ENCODE assay signal across 8 mouse cellular contexts in genomic region chr2:45097969-45098368, GRCm38 (mm10). TPM values are rescaled to one million over a fixed set of nuclear protein-coding genes. Genes with fewer than 3 reads are reported as not detected.
DNase-seq lines count a peak whose midpoint lies in the region; ATAC-seq lines count a peak whose summit lies in the region.

No protein-coding gene starts in this region.

- no peak overlapping the region for H3K9ac ChIP-seq in intestine, embryonic 14.5 days (ENCODE audit: low read length)
- H3K9ac ChIP-seq in intestine, embryonic 16.5 days (ENCODE audit: low read depth, low read length) = no peak overlapping the region
- no peak overlapping the region for H3K9ac ChIP-seq in hindbrain, embryonic 16.5 days (ENCODE audit: low read depth, low read length)
- H3K9ac ChIP-seq in midbrain, embryonic 12.5 days (replicated peaks) = no peak overlapping the region

- peaks cover 18% of the 10 kb centered on the region for H3K4me1 ChIP-seq in intestine, embryonic 14.5 days (replicated peaks; ENCODE audit: control insufficient read depth, insufficient read depth, low read length)
- peaks cover 9% of the 10 kb centered on the region for H3K4me1 ChIP-seq in intestine, embryonic 16.5 days (ENCODE audit: control insufficient read depth, insufficient read depth, low read length)
- H3K4me1 ChIP-seq in hindbrain, embryonic 16.5 days (ENCODE audit: control insufficient read depth, insufficient read depth, low read depth, low read length) = peaks cover 24% of the 10 kb centered on the region
- peaks cover 90% of the 10 kb centered on the region for H3K4me1 ChIP-seq in midbrain, embryonic 12.5 days

- H3K4me3 ChIP-seq in intestine, embryonic 14.5 days (ENCODE audit: low read depth, low read length) = no peak overlapping the region
- H3K4me3 ChIP-seq in intestine, embryonic 16.5 days (ENCODE audit: low read length) = no peak overlapping the region
- H3K4me3 ChIP-seq in hindbrain, embryonic 16.5 days (ENCODE audit: low read length) = no peak overlapping the region
- no peak overlapping the region for H3K4me3 ChIP-seq in midbrain, embryonic 12.5 days

- H3K27me3 ChIP-seq in intestine, embryonic 14.5 days (replicated peaks; ENCODE audit: control insufficient read depth, insufficient read depth, low read length) = 0 out of 2 replicates have a peak, but pooled peaks cover 4% of the 10 kb centered on the region
- 0 out of 2 replicates have a peak, but pooled peaks cover 2% of the 10 kb centered on the region for H3K27me3 ChIP-seq in intestine, embryonic 16.5 days (replicated peaks; ENCODE audit: control insufficient read depth, insufficient read depth, low read length)
- H3K27me3 ChIP-seq in hindbrain, embryonic 16.5 days (replicated peaks; ENCODE audit: control insufficient read depth, insufficient read depth, low read length) = no peaks in the 10 kb centered on the region
- H3K27me3 ChIP-seq in midbrain, embryonic 12.5 days = no peaks in the 10 kb centered on the region

- H3K9me3 ChIP-seq in intestine, embryonic 14.5 days (ENCODE audit: control insufficient read depth, low read length) = no peaks in the 10 kb centered on the region
- no peaks in the 10 kb centered on the region for H3K9me3 ChIP-seq in intestine, embryonic 16.5 days (ENCODE audit: control insufficient read depth, low read length)
- H3K9me3 ChIP-seq in hindbrain, embryonic 16.5 days (ENCODE audit: control insufficient read depth, low read length) = no peaks in the 10 kb centered on the region
- no peaks in the 10 kb centered on the region for H3K9me3 ChIP-seq in midbrain, embryonic 12.5 days

- H3K27ac ChIP-seq in intestine, embryonic 14.5 days (ENCODE audit: low read depth) = no peak overlapping the region
- H3K27ac ChIP-seq in intestine, embryonic 16.5 days (ENCODE audit: low read length) = no peak overlapping the region
- H3K27ac ChIP-seq in hindbrain, embryonic 16.5 days (ENCODE audit: low read depth, low read length) = peak overlapping the region; percentile 56; the same call in 1 of the 2 replicates
- H3K27ac ChIP-seq in midbrain, embryonic 12.5 days (replicated peaks) = peak overlapping the region; percentile 73

- H3K4me2 ChIP-seq in intestine, embryonic 14.5 days (ENCODE audit: low read length) = no peak overlapping the region
- H3K4me2 ChIP-seq in intestine, embryonic 16.5 days (ENCODE audit: low read depth, low read length) = no peak overlapping the region
- no peak overlapping the region for H3K4me2 ChIP-seq in hindbrain, embryonic 16.5 days (ENCODE audit: low read length)
- peak overlapping the region; percentile 42; the same call in 1 of the 2 replicates for H3K4me2 ChIP-seq in midbrain, embryonic 12.5 days (replicated peaks)

- no peak for ATAC-seq in intestine, embryonic 14.5 days (replicated peaks; ENCODE audit: low FRiP score, low TSS enrichment, low read depth)
- no peak for ATAC-seq in intestine, embryonic 16.5 days
- ATAC-seq in hindbrain, embryonic 16.5 days = no peak
- ATAC-seq in midbrain, embryonic 12.5 days (ENCODE audit: low FRiP score, low read depth) = no peak

- 12% methylated on average over 5 of the region's 5 CpGs for WGBS in intestine, embryonic 14.5 days
- 14% methylated on average over 5 of the region's 5 CpGs for WGBS in intestine, embryonic 16.5 days
- WGBS in hindbrain, embryonic 16.5 days = 7% methylated on average over 5 of the region's 5 CpGs
- 5% methylated on average over 5 of the region's 5 CpGs for WGBS in midbrain, embryonic 12.5 days

- H3K36me3 ChIP-seq in intestine, embryonic 14.5 days (ENCODE audit: control insufficient read depth, insufficient read depth, low read length) = peaks cover 19% of the 10 kb centered on the region; the same call in 1 of the 2 replicates
- H3K36me3 ChIP-seq in intestine, embryonic 16.5 days (ENCODE audit: control insufficient read depth, insufficient read depth, low read length) = no peaks in the 10 kb centered on the region
- no peaks in the 10 kb centered on the region for H3K36me3 ChIP-seq in hindbrain, embryonic 16.5 days (ENCODE audit: control insufficient read depth, insufficient read depth, low read length)
- H3K36me3 ChIP-seq in midbrain, embryonic 12.5 days = no peaks in the 10 kb centered on the region

- peak; percentile 47 for DNase-seq in intestine, embryonic 14.5 days (ENCODE audit: low spot score)
- peak; percentile 70 for DNase-seq in embryo, embryonic 10.5 days (ENCODE audit: low spot score)
- DNase-seq in ovary, postnatal 36 days (ENCODE audit: low spot score) = no peak
- no peak for DNase-seq in Muller cell, postnatal 12 days (ENCODE audit: inconsistent ontology term)
- DNase-seq in lung, adult 18-20 months = no peak

RNA-seq across cellular contexts. Expression of gene Zeb2, which starts 19.2 kb away (rescaled TPM):
- polyA plus RNA-seq in intestine, embryonic 14.5 days (2014; fragmentation: Nextera tagmentation; extraction: Ambion mirVana) = 44.5 and 49.2 TPM in 2 replicates
- 26.9 and 30.9 TPM in 2 replicates for polyA plus RNA-seq in intestine, embryonic 16.5 days (2015; fragmentation: Nextera tagmentation; extraction: Ambion mirVana)
- 30.3 and 36.8 TPM in 2 replicates for polyA plus RNA-seq in hindbrain, embryonic 16.5 days (2015; fragmentation: Nextera tagmentation; extraction: Ambion mirVana)
- 66.6 and 68.7 TPM in 2 replicates for polyA plus RNA-seq in midbrain, embryonic 12.5 days (2016; fragmentation: Nextera tagmentation; extraction: Ambion mirVana)

Comparison
In these comparisons a context has a peak if more than half of its experiments do, and no peak if none do; other contexts are left out.
1. DNase-seq: peak in intestine, embryonic 14.5 days (single experiment) and embryo, embryonic 10.5 days (single experiment); none in ovary, postnatal 36 days (single experiment), Muller cell, postnatal 12 days (single experiment) and lung, adult 18-20 months (0 of 2).
2. H3K27ac ChIP-seq: peak in hindbrain, embryonic 16.5 days (single experiment) and midbrain, embryonic 12.5 days (single experiment); none in intestine, embryonic 14.5 days (single experiment) and intestine, embryonic 16.5 days (single experiment).